Mouse (Mus musculus): ENCODE results near the gene Tdrkh. TPM values are rescaled to one million over a fixed set of nuclear protein-coding genes. Genes with fewer than 3 reads are reported as not detected.
A peak's percentile ranks its signal among the peaks of the same experiment; 100 is the strongest.

Gene Tdrkh
- polyA plus RNA-seq, 1 experiment from 2014 or later, result 67.8 TPM

DNA sequence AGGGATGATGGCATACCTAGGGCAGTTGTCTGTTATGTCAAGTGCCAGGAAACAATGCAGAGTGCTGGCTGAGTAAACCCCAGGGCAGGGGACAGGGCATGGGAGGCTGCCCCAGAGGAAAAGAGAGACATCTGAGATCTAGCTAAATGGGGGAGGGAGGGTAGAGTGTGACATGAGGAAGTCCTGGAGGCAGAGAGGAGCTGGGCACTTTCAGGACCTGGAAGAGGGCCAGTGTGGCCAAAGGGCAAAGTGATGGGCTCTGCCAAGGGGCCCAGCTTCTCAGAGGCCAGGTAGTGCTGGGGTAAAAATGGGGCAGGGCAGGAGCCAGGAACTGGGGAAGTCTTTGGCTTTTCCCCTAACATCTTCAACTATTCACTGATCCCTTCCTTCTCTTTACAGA lies 38.4 kb upstream of the Tdrkh start:
- ATAC-seq (ENCODE audit: low FRiP score), result no peak
- no peaks in the 10 kb centered on the region for H3K9me3 ChIP-seq
- H3K27me3 ChIP-seq, result peaks cover 28% of the 10 kb centered on the region; the same call in 1 of the 2 replicates

DNA sequence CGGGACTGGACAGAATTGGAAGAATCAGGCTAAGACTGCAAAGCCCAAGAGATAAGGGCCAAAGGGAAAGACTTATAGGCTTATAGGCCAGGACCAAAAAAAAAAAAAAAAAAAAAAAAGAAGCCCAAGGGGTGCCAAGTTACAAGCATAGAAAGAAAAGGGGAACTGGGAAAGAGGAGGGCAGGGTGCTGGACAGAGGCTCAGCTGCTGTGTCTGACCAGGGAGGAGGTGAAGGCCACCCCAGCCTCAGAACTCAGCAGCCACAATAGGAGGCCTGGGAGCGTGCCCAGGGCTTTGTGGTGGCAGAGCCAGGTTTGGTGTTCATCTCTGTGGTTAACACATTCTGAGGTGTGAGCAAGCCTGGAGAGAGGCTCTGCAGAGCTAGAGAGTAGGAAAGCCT lies 37.9 kb upstream of the Tdrkh start:
- peaks cover 28% of the 10 kb centered on the region; the same call in 1 of the 2 replicates for H3K27me3 ChIP-seq

More for the DNA sequence above, 38.4 kb upstream of the Tdrkh start:
- peaks cover 28% of the 10 kb centered on the region for H3K4me1 ChIP-seq
- H3K27ac ChIP-seq, result no peak overlapping the region
- no peak overlapping the region for H3K9ac ChIP-seq
- no peak overlapping the region for H3K4me2 ChIP-seq
- no peak overlapping the region for H3K4me3 ChIP-seq (replicated peaks)
- no peaks in the 10 kb centered on the region for H3K36me3 ChIP-seq (replicated peaks)

DNA sequence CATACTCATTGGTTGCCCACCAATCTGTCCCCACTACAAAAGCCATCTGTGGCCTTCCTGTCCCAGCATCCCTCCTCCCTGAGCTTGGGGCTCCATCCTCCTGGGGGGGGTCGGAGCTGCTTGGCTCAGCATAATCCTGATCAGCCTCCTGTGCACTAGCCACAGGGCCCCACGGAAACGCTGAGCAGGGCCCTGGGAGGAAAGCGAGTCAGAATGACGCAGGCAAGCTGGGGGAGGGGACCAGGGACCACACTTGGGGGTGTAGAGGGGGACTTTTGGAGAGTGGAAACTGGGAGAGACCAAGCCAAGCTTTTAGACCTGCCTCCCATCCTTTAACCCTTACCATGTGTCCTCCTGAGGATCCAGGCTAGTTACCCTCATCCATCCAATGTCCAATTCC lies 37.2 kb upstream of the Tdrkh start:
- Histone ChIP-seq H3K4me1 (peaks cover 32% of the 10 kb centered on the region), H3K4me2 (no peak overlapping the region), H3K27ac (no peak overlapping the region), H3K36me3 (replicated peaks) (no peaks in the 10 kb centered on the region), H3K4me3 (replicated peaks) (no peak overlapping the region), H3K9me3 (no peaks in the 10 kb centered on the region), H3K9ac (no peak overlapping the region), H3K27me3 (peaks cover 28% of the 10 kb centered on the region; the same call in 1 of the 2 replicates)
- ATAC-seq (ENCODE audit: low FRiP score), result no peak
- 51% methylated on average over 5 of the region's 5 CpGs for WGBS

More for the DNA sequence above, 37.9 kb upstream of the Tdrkh start:
- Histone ChIP-seq H3K4me2 (no peak overlapping the region), H3K36me3 (replicated peaks) (no peaks in the 10 kb centered on the region), H3K4me3 (replicated peaks) (no peak overlapping the region), H3K9ac (no peak overlapping the region), H3K4me1 (peaks cover 30% of the 10 kb centered on the region), H3K27ac (no peak overlapping the region), H3K9me3 (no peaks in the 10 kb centered on the region)
- 63% methylated on average over 2 of the region's 2 CpGs for WGBS
- no peak for ATAC-seq (ENCODE audit: low FRiP score)

DNA sequence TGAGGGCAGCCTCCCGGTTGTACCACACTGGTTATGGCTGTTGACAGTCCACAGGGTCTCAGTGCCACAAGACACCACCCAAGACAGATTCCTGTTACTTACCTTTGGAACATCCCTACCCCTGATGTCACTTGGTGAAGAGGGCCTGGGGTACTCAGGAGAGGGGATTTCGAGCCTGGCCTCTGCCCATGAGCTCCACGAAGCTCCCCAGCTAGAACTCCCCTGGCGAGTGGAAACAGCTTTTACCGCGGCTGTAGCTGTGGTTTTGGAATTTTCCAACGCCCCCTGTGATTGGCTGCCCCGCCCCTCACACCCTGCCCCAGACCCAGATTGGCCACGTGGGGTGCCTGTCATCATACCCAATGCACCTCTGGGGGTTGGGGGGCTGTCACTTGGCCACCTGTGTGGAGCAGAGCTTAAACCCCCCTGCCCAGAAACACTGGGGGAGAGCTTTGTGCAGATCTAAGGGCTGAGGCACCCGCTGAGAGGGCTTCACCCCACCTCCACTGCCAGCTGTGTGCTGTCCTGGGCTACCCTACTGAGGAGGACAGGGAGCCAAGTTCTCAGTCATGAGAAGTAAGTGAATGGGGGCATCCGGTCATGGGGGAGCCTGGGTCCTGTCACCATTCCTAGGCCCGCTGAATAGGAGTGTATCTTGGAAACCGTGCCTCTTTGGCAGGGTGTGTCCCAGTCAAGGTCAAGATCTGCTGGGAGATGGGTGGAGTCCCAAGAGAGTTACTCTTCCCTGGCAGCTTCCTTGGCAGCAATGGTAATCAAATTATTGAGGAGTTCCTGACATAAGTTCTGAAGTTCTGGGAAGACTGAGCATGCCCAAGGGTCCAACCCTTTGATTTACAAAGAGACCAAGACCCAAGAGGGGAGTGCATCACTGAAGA lies 35.8 kb upstream of the Tdrkh start:
- H3K36me3 ChIP-seq (replicated peaks), result no peaks in the 10 kb centered on the region
- H3K4me3 ChIP-seq (replicated peaks), result no peak overlapping the region
- 23% methylated on average over 13 of the region's 13 CpGs for WGBS
- H3K4me2 ChIP-seq, result no peak overlapping the region
- H3K27ac ChIP-seq, result no peak overlapping the region
- no peak overlapping the region for H3K9ac ChIP-seq
- peaks cover 23% of the 10 kb centered on the region for H3K4me1 ChIP-seq
- no peaks in the 10 kb centered on the region for H3K9me3 ChIP-seq
- H3K27me3 ChIP-seq, result peaks cover 28% of the 10 kb centered on the region; the same call in 1 of the 2 replicates
- no peak for ATAC-seq (ENCODE audit: low FRiP score)

DNA sequence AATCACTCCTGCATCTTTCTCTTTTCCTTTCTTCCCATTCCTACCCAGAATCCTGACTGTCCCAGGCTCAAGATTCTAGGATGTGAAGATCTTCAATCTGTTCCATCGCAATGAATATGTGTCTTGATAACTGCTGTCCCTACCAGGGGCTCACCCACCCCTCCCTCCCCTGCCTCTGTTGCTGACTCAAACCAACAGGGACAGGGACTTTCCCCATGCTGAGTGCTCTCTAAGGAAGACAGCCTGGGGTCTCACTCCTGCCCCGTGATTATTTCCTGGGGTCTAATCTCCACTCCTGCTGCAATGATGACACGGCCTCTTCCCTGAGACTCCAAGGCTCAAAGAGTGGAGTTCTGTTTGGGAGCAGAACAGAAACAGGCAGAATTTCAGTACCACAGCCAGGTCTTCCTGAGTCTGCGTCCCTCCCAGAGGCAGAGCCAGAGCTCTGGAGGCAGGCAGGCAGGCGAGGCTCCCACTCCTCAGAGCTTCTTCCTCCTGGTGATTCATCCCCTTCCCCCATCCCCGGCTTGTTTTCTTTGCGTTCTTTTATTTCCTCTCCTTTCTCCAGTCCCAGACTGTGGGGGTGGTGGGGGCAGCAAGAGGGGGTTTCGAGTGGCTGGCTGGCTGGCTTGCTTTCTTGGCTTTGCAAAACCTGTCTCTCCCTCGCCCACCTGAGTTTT lies 33.1 kb upstream of the Tdrkh start:
- Histone ChIP-seq H3K4me1 (peaks cover 5% of the 10 kb centered on the region; the same call in 1 of the 2 replicates), H3K27me3 (peaks cover 20% of the 10 kb centered on the region; the same call in 1 of the 2 replicates), H3K4me2 (no peak overlapping the region), H3K27ac (no peak overlapping the region), H3K9ac (peak overlapping the region; percentile 4; the same call in 1 of the 2 replicates), H3K36me3 (replicated peaks) (no peaks in the 10 kb centered on the region), H3K4me3 (replicated peaks) (no peak overlapping the region), H3K9me3 (no peaks in the 10 kb centered on the region)
- 26% methylated on average over 9 of the region's 9 CpGs for WGBS
- ATAC-seq (ENCODE audit: low FRiP score), result no peak

DNA sequence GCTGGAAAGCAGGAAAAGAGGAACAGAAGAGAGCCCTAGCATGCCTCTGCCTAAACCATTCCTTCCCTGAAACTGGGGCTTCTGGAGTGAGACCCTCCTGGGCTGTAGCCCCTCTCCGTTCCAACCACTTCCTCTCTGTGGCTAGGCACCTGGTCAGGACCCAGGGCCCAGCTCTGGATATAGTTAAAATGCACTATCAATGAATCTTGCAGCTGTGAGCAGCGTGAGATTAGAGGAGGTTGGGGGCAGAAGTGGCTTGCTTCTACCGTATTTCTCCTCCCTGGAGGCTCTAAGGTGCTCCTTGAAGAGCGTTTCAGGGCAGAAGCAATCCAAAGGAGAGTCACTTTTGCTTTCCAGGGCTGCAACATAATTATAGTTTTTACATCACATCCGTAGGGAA lies 30.8 kb upstream of the Tdrkh start:
- ATAC-seq (ENCODE audit: low FRiP score), result no peak
- H3K27ac ChIP-seq, result no peak overlapping the region
- 79% methylated on average over 5 of the region's 5 CpGs for WGBS
- H3K9ac ChIP-seq, result no peak overlapping the region
- H3K36me3 ChIP-seq (replicated peaks), result no peaks in the 10 kb centered on the region
- peaks cover 5% of the 10 kb centered on the region; the same call in 1 of the 2 replicates for H3K4me1 ChIP-seq
- H3K27me3 ChIP-seq, result 0 out of 2 replicates have a peak, but pooled peaks cover 2% of the 10 kb centered on the region
- H3K9me3 ChIP-seq, result no peaks in the 10 kb centered on the region
- H3K4me3 ChIP-seq (replicated peaks), result no peak overlapping the region
- no peak overlapping the region for H3K4me2 ChIP-seq

DNA sequence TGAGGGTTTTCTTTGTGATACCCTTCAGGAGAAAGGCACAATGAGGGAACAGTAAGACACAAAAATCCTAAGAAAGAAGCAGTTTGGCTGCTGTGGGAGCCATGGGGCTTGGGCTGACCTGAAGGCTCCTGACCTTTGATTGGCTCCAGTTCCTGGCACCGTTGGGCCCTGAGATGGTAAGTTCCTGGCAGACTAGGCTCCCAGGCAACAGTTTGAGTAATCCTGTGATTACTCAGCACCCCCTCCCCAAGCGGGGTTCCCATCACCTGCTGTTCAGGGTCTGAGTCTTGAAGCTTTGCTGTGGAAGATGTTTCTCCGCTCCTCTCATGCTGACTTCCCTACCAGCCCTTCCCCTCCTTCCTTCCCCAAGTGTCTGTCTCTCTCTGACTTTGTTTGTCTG lies 29.6 kb upstream of the Tdrkh start:
- Histone ChIP-seq H3K9ac (no peak overlapping the region), H3K4me2 (no peak overlapping the region), H3K4me1 (peaks cover 5% of the 10 kb centered on the region; the same call in 1 of the 2 replicates), H3K27ac (no peak overlapping the region), H3K4me3 (replicated peaks) (no peak overlapping the region), H3K9me3 (no peaks in the 10 kb centered on the region), H3K27me3 (no peaks in the 10 kb centered on the region), H3K36me3 (replicated peaks) (no peaks in the 10 kb centered on the region)
- WGBS, result 73% methylated on average over 3 of the region's 3 CpGs
- ATAC-seq (ENCODE audit: low FRiP score), result no peak

DNA sequence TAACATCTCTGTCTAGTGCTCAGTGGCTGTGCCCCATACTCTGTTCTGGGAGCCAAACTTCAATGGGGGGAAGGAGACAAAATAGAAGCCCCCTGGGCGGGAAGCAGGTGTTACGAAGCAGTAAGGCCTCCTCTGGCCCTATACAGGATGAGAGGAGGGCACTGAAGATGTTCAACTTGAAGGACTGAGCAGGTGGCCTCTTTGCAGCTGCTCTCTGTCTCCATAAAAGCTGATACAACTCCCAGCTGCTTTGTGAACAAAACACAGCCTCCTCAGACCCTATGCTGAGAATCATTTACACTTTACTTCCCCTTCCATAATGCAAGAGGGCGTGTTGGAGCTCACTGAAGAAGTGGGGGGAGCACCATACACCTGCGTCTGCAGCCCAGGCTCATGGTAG lies 26.4 kb upstream of the Tdrkh start:
- Histone ChIP-seq H3K4me1 (no peaks in the 10 kb centered on the region), H3K9me3 (no peaks in the 10 kb centered on the region), H3K27ac (no peak overlapping the region), H3K9ac (no peak overlapping the region), H3K4me2 (no peak overlapping the region), H3K36me3 (replicated peaks) (no peaks in the 10 kb centered on the region), H3K27me3 (no peaks in the 10 kb centered on the region), H3K4me3 (replicated peaks) (no peak overlapping the region)
- ATAC-seq (ENCODE audit: low FRiP score), result no peak
- WGBS, result 73% methylated on average over 4 of the region's 4 CpGs

DNA sequence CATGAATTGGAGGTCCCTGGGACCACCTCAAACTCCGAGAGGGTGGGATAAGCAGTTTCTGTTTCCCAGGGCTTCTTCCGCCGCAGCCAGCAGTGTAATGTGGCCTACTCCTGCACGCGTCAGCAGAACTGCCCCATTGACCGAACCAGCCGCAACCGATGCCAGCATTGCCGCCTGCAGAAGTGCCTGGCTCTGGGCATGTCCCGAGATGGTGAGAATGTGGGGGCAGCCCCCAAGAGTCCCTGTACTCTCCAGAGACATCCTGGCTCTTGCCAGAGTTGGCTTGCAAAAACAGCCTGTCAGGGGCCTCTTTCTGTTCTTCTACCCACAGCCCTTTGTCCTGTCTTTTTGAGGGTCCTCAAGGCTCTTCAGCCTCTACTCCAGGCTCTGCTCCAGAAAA lies 25.7 kb upstream of the Tdrkh start:
- Histone ChIP-seq H3K4me1 (no peaks in the 10 kb centered on the region), H3K4me2 (no peak overlapping the region), H3K27me3 (no peaks in the 10 kb centered on the region), H3K27ac (no peak overlapping the region), H3K9ac (no peak overlapping the region), H3K9me3 (no peaks in the 10 kb centered on the region), H3K4me3 (replicated peaks) (no peak overlapping the region), H3K36me3 (replicated peaks) (no peaks in the 10 kb centered on the region)
- 93% methylated on average over 10 of the region's 10 CpGs for WGBS
- no peak for ATAC-seq (ENCODE audit: low FRiP score)

DNA sequence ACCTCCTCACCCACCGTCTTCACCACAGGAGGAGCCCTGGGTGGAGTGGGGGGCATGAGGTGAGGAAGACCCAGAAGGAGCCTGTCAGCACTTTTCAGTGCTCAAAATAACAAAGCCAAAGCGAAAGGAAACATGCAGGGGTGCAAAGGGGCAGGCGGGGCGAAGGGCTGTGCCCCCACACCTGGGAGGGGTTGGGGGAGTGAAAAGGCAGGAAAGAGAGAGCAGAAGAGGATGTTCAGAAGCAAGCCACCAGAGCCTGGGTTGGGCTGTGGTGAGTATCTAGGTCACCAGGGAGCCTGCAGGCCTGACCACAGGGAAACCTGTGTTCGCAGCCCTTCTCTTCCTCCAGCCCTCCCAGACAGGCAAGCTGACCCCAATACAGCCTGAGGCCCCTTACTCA lies 25.0 kb upstream of the Tdrkh start:
- WGBS, result 84% methylated on average over 5 of the region's 5 CpGs
- Histone ChIP-seq H3K4me2 (no peak overlapping the region), H3K4me3 (replicated peaks) (no peak overlapping the region), H3K27me3 (no peaks in the 10 kb centered on the region), H3K9me3 (no peaks in the 10 kb centered on the region), H3K9ac (no peak overlapping the region), H3K27ac (no peak overlapping the region), H3K4me1 (no peaks in the 10 kb centered on the region), H3K36me3 (replicated peaks) (no peaks in the 10 kb centered on the region)
- no peak for ATAC-seq (ENCODE audit: low FRiP score)

DNA sequence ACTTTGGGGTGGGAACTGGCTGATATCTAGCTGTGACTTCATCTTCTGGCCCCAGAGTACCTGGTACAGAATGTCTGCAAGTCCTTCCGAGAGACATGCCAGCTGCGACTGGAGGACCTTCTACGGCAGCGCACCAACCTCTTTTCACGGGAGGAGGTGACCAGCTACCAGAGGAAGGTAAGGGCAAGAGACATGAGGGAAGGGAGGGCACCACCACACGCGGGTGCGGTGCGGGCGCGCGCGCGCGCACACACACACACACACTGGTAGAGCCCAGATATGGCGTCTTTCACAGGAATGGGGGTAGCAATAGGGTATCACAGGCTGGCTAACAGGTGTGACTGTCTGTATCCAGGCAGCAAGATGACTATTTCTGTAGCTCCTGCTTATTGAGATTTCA lies 23.7 kb upstream of the Tdrkh start:
- WGBS, result 97% methylated on average over 16 of the region's 16 CpGs
- Histone ChIP-seq H3K4me3 (replicated peaks) (no peak overlapping the region), H3K9ac (no peak overlapping the region), H3K9me3 (no peaks in the 10 kb centered on the region), H3K36me3 (replicated peaks) (no peaks in the 10 kb centered on the region), H3K27me3 (no peaks in the 10 kb centered on the region), H3K4me1 (no peaks in the 10 kb centered on the region), H3K4me2 (no peak overlapping the region), H3K27ac (no peak overlapping the region)
- no peak for ATAC-seq (ENCODE audit: low FRiP score)

DNA sequence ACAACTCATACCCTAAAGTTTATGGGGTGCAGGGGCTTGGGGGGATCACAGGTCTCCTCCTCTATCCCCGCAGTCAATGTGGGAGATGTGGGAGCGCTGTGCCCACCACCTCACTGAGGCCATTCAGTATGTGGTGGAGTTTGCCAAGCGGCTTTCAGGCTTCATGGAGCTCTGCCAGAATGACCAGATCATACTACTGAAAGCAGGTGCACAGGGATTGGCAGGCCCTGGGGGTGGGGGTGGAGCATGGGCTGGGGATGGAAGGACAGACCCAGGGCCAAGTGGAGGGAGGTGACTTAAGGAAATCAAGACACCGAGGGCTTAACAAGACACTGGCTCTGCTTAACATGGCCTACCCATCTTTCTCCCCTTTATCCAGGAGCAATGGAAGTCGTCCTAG lies 22.1 kb upstream of the Tdrkh start:
- H3K27me3 ChIP-seq, result no peaks in the 10 kb centered on the region
- no peak overlapping the region for H3K4me2 ChIP-seq
- H3K27ac ChIP-seq, result no peak overlapping the region
- no peak overlapping the region for H3K4me3 ChIP-seq (replicated peaks)
- no peak overlapping the region for H3K9ac ChIP-seq
- 91% methylated on average over 5 of the region's 5 CpGs for WGBS
- no peaks in the 10 kb centered on the region for H3K36me3 ChIP-seq (replicated peaks)
- no peaks in the 10 kb centered on the region for H3K9me3 ChIP-seq
- no peaks in the 10 kb centered on the region for H3K4me1 ChIP-seq
- no peak for ATAC-seq (ENCODE audit: low FRiP score)
